Mouse (Mus musculus): ENCODE results near the gene Slx4. TPM values are rescaled to one million over a fixed set of nuclear protein-coding genes. Genes with fewer than 3 reads are reported as not detected.
"Not testable (repeated sequence)": the region's sequence is repeated elsewhere in the genome, so short reads cannot be mapped to it uniquely, and the experiment has no call there.

Gene Slx4
- polyA plus RNA-seq, 1 experiment, result 26.5 TPM

DNA sequence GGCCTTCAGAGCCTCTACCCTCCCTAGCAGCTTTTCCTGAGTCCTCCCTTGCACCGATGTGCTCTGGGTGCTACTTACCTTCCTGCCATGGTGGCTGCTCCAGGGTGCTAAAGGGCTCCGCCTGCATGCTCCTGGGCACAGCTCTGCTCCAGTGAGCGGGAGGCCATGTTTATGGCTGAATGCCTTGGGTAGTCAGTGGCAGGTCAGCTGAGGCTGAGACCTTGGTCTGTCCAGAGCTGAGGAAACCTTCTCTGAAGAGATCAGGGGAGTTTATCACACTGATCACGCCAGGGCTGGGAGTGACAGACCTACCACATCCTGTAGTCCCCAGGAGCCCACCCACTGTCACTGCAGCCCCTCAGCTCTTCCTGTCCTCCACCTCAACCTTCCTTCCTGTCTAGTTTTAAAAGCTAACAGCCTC is 27.3 kb downstream of the Slx4 start, which contains the start of gene Nlrc3:
TSS of gene Nlrc3 (minus strand) at position 382 of the 421 bp plus-strand sequence.
- Histone ChIP-seq H3K36me3 (ENCODE audit: control insufficient read depth, insufficient read depth, low read length) (peaks cover 12% of the 10 kb centered on the region), H3K4me1 (ENCODE audit: control insufficient read depth, insufficient read depth, insufficient read length) (peaks cover 12% of the 10 kb centered on the region), H3K27me3 (ENCODE audit: control insufficient read depth, insufficient read depth, low read length) (no peaks in the 10 kb centered on the region), H3K4me3 (ENCODE audit: extremely low read depth, insufficient read depth, insufficient read length) (peak within 1 kb of the TSS; percentile 61), H3K27ac (ENCODE audit: insufficient read depth, low read length) (peak within 1 kb of the TSS; percentile 70)
- TF ChIP-seq POLR2A (IDR thresholded peaks at IDR 0.05; ENCODE audit: low read depth, low read length) (no peak), CTCF (IDR thresholded peaks at IDR 0.05; ENCODE audit: extremely low read depth, insufficient read depth, insufficient read length, insufficient replicate concordance) (no peak)
- DNase-seq (ENCODE audit: low read depth in 1 of 2, low spot score in 2 of 2), result peak; percentile 15 to 35
- 10% methylated on average over 4 of the region's 4 CpGs for WGBS

DNA sequence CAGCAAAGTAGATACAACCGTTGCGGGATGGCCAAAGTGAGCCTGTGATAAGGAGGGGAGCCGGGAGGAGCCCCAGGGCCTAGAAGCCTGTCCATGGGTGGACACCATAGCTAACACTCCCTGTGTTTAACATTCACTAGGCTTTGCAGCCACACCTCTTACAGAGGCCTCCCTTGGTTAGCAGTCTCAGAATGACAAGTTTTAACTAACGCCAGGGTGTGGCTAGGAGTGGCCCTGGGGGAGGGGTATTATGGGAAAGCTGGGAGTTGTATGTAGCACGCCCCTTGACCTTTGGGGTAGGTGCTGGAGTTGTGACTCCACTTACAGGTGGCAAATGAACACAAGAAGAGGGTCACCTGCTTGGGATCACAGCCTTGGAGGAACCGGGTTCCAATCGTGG is 27.9 kb downstream of the Slx4 start:
- Histone ChIP-seq H3K4me1 (ENCODE audit: control insufficient read depth, insufficient read depth, insufficient read length) (peaks cover 12% of the 10 kb centered on the region), H3K27me3 (ENCODE audit: control insufficient read depth, insufficient read depth, low read length) (no peaks in the 10 kb centered on the region), H3K36me3 (ENCODE audit: control insufficient read depth, insufficient read depth, low read length) (peaks cover 12% of the 10 kb centered on the region)

DNA sequence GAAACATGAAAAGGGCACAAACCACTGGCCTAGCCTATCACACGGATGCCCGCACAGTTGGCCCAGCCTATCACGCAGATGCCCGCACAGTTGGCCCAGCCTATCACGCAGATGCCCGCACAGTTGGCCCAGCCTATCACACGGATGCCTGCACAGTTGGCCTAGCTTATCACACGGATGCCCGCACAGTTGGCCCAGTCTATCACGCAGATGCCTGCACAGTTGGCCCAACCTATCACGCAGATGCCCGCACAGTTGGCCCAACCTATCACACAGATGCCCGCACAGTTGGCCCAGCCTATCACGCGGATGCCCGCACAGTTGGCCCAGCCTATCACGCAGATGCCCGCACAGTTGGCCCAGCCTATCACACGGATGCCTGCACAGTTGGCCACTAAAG is 29.1 kb downstream of the Slx4 start:
- not testable (repeated sequence) for H3K27me3 ChIP-seq (ENCODE audit: control insufficient read depth, insufficient read depth, low read length); H3K27ac ChIP-seq (ENCODE audit: insufficient read depth, low read length); DNase-seq (ENCODE audit: low read depth in 1 of 2, low spot score in 2 of 2); H3K4me3 ChIP-seq (ENCODE audit: extremely low read depth, insufficient read depth, insufficient read length); H3K36me3 ChIP-seq (ENCODE audit: control insufficient read depth, insufficient read depth, low read length)
- H3K4me1 ChIP-seq (ENCODE audit: control insufficient read depth, insufficient read depth, insufficient read length), result peaks cover 12% of the 10 kb centered on the region
- WGBS, result 96% methylated on average over 19 of the region's 19 CpGs

More for the DNA sequence above, 27.9 kb downstream of the Slx4 start:
- Histone ChIP-seq H3K27ac (ENCODE audit: insufficient read depth, low read length) (peak overlapping the region; percentile 70), H3K4me3 (ENCODE audit: extremely low read depth, insufficient read depth, insufficient read length) (peak overlapping the region; percentile 61; the same call in 1 of the 2 replicates)
- DNase-seq (ENCODE audit: low read depth in 1 of 2, low spot score in 2 of 2), result no peak
- WGBS, result 54% methylated on average over 7 of the region's 7 CpGs
- TF ChIP-seq POLR2A (IDR thresholded peaks at IDR 0.05; ENCODE audit: low read depth, low read length) (no peak), CTCF (IDR thresholded peaks at IDR 0.05; ENCODE audit: extremely low read depth, insufficient read depth, insufficient read length, insufficient replicate concordance) (no peak)

DNA sequence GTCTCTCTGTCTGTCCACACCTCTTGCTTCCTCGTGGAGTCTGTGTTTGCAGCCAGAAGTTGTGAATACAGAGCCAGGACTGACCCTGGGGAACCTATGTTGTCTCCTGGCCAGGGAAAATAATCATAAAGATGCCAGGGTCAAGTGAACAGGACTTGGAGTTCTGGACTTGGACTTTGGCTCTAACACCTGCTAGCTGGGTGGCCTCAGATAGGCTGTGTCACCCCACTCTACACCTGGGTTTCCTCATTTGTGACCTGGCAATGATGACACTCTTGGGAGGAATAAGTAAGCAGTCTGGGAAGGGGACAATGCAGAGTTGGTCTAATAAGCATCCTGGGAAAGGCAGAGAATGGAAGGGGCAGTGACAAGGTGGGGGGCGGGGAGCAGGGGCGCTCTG is 38.0 kb downstream of the Slx4 start:
- no peaks in the 10 kb centered on the region for H3K27me3 ChIP-seq (ENCODE audit: control insufficient read depth, insufficient read depth, low read length)
- H3K27ac ChIP-seq (ENCODE audit: insufficient read depth, low read length), result no peak overlapping the region
- TF ChIP-seq POLR2A (IDR thresholded peaks at IDR 0.05; ENCODE audit: low read depth, low read length), result no peak
- TF ChIP-seq CTCF (IDR thresholded peaks at IDR 0.05; ENCODE audit: extremely low read depth, insufficient read depth, insufficient read length, insufficient replicate concordance), result no peak
- H3K36me3 ChIP-seq (ENCODE audit: control insufficient read depth, insufficient read depth, low read length), result no peaks in the 10 kb centered on the region
- H3K4me1 ChIP-seq (ENCODE audit: control insufficient read depth, insufficient read depth, insufficient read length), result no peaks in the 10 kb centered on the region
- no peak overlapping the region for H3K4me3 ChIP-seq (ENCODE audit: extremely low read depth, insufficient read depth, insufficient read length)
- no peak for DNase-seq (ENCODE audit: low read depth in 1 of 2, low spot score in 2 of 2)
- 97% methylated on average over 3 of the region's 3 CpGs for WGBS

DNA sequence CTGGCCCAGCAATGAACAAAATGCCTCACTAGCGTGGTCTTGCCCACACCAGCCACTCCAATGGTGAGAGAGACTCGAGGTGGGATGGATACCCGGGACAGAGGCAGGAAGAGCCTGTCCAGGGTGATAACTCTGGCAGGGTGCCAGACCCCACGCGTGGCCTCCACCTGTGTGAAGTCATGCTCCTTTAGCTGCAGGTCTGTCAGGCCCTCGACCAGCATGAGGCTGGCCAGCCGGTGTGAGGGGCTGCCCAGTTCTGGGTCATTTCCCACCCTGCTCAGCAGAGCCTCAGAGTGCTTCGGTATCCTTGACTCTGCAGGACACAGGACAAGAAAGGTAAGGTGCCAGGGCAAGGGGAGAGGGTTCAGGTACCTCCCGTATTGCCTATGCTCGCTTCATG is 38.6 kb downstream of the Slx4 start:
- no peak overlapping the region for H3K4me3 ChIP-seq (ENCODE audit: extremely low read depth, insufficient read depth, insufficient read length)
- DNase-seq (ENCODE audit: low read depth in 1 of 2, low spot score in 2 of 2), result no peak
- H3K4me1 ChIP-seq (ENCODE audit: control insufficient read depth, insufficient read depth, insufficient read length), result no peaks in the 10 kb centered on the region
- H3K27me3 ChIP-seq (ENCODE audit: control insufficient read depth, insufficient read depth, low read length), result no peaks in the 10 kb centered on the region
- TF ChIP-seq CTCF (IDR thresholded peaks at IDR 0.05; ENCODE audit: extremely low read depth, insufficient read depth, insufficient read length, insufficient replicate concordance) (no peak), POLR2A (IDR thresholded peaks at IDR 0.05; ENCODE audit: low read depth, low read length) (no peak)
- 82% methylated on average over 10 of the region's 10 CpGs for WGBS
- no peaks in the 10 kb centered on the region for H3K36me3 ChIP-seq (ENCODE audit: control insufficient read depth, insufficient read depth, low read length)
- H3K27ac ChIP-seq (ENCODE audit: insufficient read depth, low read length), result no peak overlapping the region

DNA sequence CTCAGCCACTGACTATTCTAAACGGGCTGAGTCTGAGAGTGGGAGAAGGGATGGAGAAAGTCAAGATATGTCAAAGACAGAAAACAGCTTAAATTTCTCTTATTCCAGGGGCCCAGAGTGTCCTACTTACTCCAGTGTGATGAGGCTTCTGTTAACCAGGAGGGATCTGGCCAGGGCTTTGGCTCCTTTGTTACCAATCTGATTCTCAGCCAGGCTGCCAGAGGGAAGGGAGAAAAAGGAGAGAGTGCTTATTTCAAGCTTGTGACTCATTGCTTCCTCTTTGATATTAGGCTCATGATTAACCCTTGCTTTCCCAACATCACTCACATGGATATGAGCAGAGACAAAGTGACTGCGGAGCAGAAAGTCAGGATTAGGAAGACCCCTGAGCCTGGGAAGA is 44.3 kb downstream of the Slx4 start:
- no peak for DNase-seq (ENCODE audit: low read depth in 1 of 2, low spot score in 2 of 2)
- Histone ChIP-seq H3K27ac (ENCODE audit: insufficient read depth, low read length) (no peak overlapping the region), H3K4me1 (ENCODE audit: control insufficient read depth, insufficient read depth, insufficient read length) (no peaks in the 10 kb centered on the region), H3K36me3 (ENCODE audit: control insufficient read depth, insufficient read depth, low read length) (no peaks in the 10 kb centered on the region; the same call in 1 of the 2 replicates), H3K27me3 (ENCODE audit: control insufficient read depth, insufficient read depth, low read length) (no peaks in the 10 kb centered on the region), H3K4me3 (ENCODE audit: extremely low read depth, insufficient read depth, insufficient read length) (no peak overlapping the region)
- TF ChIP-seq POLR2A (IDR thresholded peaks at IDR 0.05; ENCODE audit: low read depth, low read length) (no peak), CTCF (IDR thresholded peaks at IDR 0.05; ENCODE audit: extremely low read depth, insufficient read depth, insufficient read length, insufficient replicate concordance) (no peak)
- 72% methylated on average over 2 of the region's 2 CpGs for WGBS

DNA sequence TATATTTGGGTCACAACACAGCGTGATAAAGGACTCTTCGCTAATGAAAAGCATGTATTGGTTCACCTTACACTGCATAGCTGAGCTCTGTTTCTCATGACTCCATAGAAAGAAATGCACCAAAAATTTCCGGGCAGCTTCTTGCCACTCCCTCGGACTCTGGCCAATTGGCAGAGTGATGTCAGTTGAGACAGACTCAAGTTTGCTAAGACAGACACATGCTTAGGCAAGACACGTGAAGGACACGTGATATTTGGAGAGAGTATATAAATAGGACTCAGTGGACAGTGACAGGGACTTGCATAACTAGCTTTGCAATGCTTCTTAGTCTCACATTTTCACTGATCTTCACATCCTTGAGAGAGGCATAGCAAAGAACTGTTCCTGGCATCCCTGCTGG is 47.2 kb downstream of the Slx4 start:
- H3K27ac ChIP-seq (ENCODE audit: insufficient read depth, low read length), result no peak overlapping the region
- no peak overlapping the region for H3K4me3 ChIP-seq (ENCODE audit: extremely low read depth, insufficient read depth, insufficient read length)
- H3K36me3 ChIP-seq (ENCODE audit: control insufficient read depth, insufficient read depth, low read length), result peaks cover 3% of the 10 kb centered on the region; the same call in 1 of the 2 replicates
- no peak for TF ChIP-seq POLR2A (IDR thresholded peaks at IDR 0.05; ENCODE audit: low read depth, low read length)
- no peak for TF ChIP-seq CTCF (IDR thresholded peaks at IDR 0.05; ENCODE audit: extremely low read depth, insufficient read depth, insufficient read length, insufficient replicate concordance)
- no peaks in the 10 kb centered on the region for H3K4me1 ChIP-seq (ENCODE audit: control insufficient read depth, insufficient read depth, insufficient read length)
- 90% methylated on average over 6 of the region's 6 CpGs for WGBS
- no peaks in the 10 kb centered on the region for H3K27me3 ChIP-seq (ENCODE audit: control insufficient read depth, insufficient read depth, low read length)
- DNase-seq (ENCODE audit: low read depth in 1 of 2, low spot score in 2 of 2), result no peak

Measured in spleen, adult 2 months (tissue).